8 mouse cellular contexts compared by ENCODE assay signal in the genomic region with DNA sequence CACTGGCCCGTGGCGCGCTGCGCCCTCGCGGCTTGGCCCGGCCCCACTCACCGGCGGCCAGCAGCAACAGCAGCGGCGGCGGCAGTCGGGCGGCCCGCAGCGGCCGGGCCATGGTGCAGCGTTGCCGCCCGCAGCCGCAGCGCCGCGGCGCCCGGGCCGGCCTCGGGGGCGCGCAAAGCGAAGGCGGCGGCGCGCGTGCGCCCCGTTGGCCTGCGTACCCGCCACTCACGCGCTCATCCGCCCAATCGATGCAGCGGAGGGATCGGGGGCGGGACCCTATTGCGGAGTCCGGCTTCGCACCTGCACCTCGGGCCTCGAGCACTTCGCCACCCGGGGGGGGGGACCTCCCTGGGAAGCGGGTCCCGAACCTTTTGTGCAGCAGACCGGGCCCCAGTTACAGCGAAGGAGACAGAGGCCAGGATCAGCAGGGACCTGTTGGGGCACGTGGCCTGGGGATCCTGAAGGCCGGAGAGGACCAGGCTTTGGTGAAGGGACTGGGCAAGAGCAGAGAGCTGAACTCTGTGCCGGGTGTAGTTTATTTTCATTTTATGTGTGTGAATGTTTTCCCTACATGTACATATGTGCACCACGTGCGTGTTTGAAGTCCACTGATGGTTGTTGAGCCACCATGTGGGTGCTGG. TPM values are rescaled to one million over a fixed set of nuclear protein-coding genes. Genes with fewer than 3 reads are reported as not detected.
DNase-seq lines count a peak whose midpoint lies in the region; ATAC-seq and TF ChIP-seq lines count a peak whose summit lies in the region.

A gene (minus strand): TSS at position 177 of the 641 bp plus-strand sequence.

- H3K9me3 ChIP-seq in lung, postnatal 0 days (ENCODE audit: low read length): no peaks in the 10 kb centered on the region

- H3K27me3 ChIP-seq in Patski: no peaks in the 10 kb centered on the region
- H3K27me3 ChIP-seq in lung, postnatal 0 days (replicated peaks; ENCODE audit: insufficient read depth, low read length): 0 out of 2 replicates have a peak, but pooled peaks cover 7% of the 10 kb centered on the region

- DNase-seq in Patski (ENCODE audit: low read depth, low spot score): no peak
- peak; percentile 89 for DNase-seq in cerebellum, adult 9-11 months
- peak; percentile 76 to 85 for DNase-seq in frontal cortex, postnatal 10 days (ENCODE audit: low spot score in 2 of 2)
- peak; percentile 84 for DNase-seq in heart, postnatal 4 days
- peak; percentile 82 to 86 for DNase-seq in layer of hippocampus, postnatal 14 days (ENCODE audit: low spot score in 2 of 2)
- peak; percentile 70 for DNase-seq in lung, postnatal 0 days (ENCODE audit: low spot score)
- peak; percentile 87 for DNase-seq in retina, embryonic 14.5 days (ENCODE audit: low spot score)
- peak; percentile 71 to 78 for DNase-seq in urinary bladder, postnatal 4 days (ENCODE audit: low spot score in 2 of 2)

- no peak for TF ChIP-seq CTCF in Patski (IDR thresholded peaks at IDR 0.05)
- TF ChIP-seq CTCF in lung, postnatal 0 days (IDR thresholded peaks at IDR 0.05): no peak

- in situ Hi-C loops in Patski (cut with MboI; ENCODE audit: low pct_unique_long_range_greater_than_20kb): loop anchor here (25.0 kb wide), 1 partner anchor 688 kb away; a partner anchor contains a TSS

- H3K36me3 ChIP-seq in lung, postnatal 0 days (ENCODE audit: insufficient read depth, low read length): no peaks in the 10 kb centered on the region

- H3K4me3 ChIP-seq in lung, postnatal 0 days (ENCODE audit: low read depth, low read length): peak within 1 kb of the TSS; percentile 55

- no peak within 1 kb of the TSS for H3K27ac ChIP-seq in lung, postnatal 0 days (ENCODE audit: low read length)

- no peak within 1 kb of the TSS for H3K9ac ChIP-seq in lung, postnatal 0 days (replicated peaks; ENCODE audit: low read depth)

- H3K4me1 ChIP-seq in lung, postnatal 0 days (ENCODE audit: insufficient read depth, low read depth, low read length): no peaks in the 10 kb centered on the region

- 10% methylated on average over 30 of the region's 63 CpGs for WGBS in lung, postnatal 0 days

- no peak for TF ChIP-seq EP300 in lung, postnatal 0 days (IDR thresholded peaks at IDR 0.05)

- POLR2A ChIA-PET in Patski (lab: Charles Lee): interaction anchor here (0.9 kb wide), 1 partner anchor 11 kb away, joined by 3 read pairs; no protein-coding TSS in a partner anchor

- ATAC-seq in Patski: peak; percentile 60
- peak; percentile 88 for ATAC-seq in lung, postnatal 0 days

- H3K4me2 ChIP-seq in lung, postnatal 0 days (replicated peaks; ENCODE audit: low read depth, low read length): peak within 1 kb of the TSS; percentile 95

- CTCF ChIA-PET in Patski (lab: Charles Lee): no interaction called here

RNA-seq across cellular contexts. Expression of the gene that starts here (rescaled TPM):
- polyA plus RNA-seq in Patski (2021): 41.5 TPM
- 10 to 100 TPM; 61.1 to 65.1 TPM for total RNA-seq in heart, postnatal 4 days (2021)
- 100 to 1,000 TPM; 212 to 229 TPM for total RNA-seq in layer of hippocampus, postnatal 14 days (2021)
- polyA plus RNA-seq in lung, postnatal 0 days (2015; fragmentation: Nextera tagmentation; extraction: Ambion mirVana): 19.1 and 25.2 TPM in 2 replicates
